Mouse (Mus musculus) heart, adult 9 months (tissue): ENCODE results near the gene Gm6356.
"Not testable (repeated sequence)": the region's sequence is repeated elsewhere in the genome, so short reads cannot be mapped to it uniquely, and the experiment has no call there.

Experiments used
- DNase-seq, 2 experiments: peaks; one replicate each; pipeline ENCODE4 v3.0.0; 2022; ENCODE audit warnings: low spot score in 2 of 2

Gene Gm6356

GRCm38 (mm10) chr14:6973718-6974117 lies at the start of gene Gm6356:
TSS of gene Gm6356 (minus strand) at chr14:6973818.
- DNase-seq = not testable (repeated sequence)
